Mouse (Mus musculus): ENCODE data around the gene Bbs9. TPM values are rescaled to one million over a fixed set of nuclear protein-coding genes. Genes with fewer than 3 reads are reported as not detected.

Gene Bbs9
- total RNA-seq (2023): 42.1 TPM

DNA sequence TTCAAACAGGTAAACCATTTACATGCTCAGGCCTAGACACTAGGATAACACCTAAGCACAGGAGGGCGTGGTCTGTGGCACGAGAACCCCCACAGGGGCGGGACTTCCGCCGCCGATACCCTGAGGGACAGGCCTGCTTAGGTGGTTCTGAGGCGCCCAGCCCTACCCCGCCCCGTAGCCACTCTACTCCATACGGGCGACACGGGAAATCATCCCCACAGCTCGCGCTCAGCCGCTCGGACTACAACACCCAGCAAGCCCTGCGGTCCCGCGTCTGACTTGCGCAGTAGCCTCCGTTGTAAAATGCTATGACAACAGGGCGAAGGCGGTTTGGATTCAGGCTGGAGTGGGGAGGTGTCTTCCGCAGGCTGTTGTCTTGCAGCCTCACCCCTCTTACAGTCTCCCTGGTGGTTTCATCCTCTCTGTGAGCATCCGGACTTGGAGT lies at the start of gene Bbs9:
Gene Bbs9 (plus strand): TSS at position 292 of the 445 bp plus-strand sequence.

DNA sequence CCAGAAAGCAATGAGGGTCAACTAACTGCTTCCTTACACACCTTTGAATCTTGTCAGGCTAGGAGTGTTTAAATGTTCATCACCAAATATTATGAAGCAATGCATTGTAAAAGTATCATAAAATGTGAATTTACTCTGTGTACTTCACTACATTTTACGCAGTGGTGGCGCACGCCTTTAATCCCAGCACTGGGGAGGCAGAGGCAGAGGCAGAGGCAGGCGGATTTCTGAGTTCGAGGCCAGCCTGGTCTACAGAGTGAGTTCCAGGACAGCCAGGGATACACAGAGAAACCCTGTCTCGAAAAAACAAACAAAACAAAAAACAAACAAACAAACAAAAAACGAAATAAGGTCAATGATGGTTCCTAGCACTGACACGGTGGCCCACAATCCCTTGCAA lies 21.5 kb upstream of the Bbs9 start, which contains the start of gene Gm17545:
Gene Gm17545 (plus strand): TSS at position 301 of the 400 bp plus-strand sequence.

DNA sequence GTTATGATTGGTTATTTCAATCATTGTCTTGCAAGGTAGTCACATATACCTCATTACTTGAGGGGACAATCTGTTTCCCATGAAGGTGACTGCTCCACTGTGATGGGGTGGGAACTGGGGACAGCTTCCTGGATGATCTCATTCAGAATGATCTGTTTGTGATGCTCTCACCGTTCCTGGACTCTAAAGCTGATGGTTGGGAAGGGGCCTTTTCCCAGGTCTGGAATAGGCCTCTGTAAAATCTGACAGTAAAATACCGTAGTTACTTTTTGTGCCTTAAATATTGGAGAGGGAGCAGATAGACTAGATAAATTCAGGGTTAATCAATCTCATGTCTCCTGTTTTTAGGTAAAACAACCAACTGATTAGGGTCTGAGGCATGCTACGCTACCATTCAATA lies 5.9 kb upstream of the Bbs9 start, which contains the start of gene Rp9:
Gene Rp9 (minus strand): TSS at position 101 of the 400 bp plus-strand sequence.

Other genes with a start within 250 kb of the Bbs9 start
- 3.0 TPM for gene Zfp599, start 215.8 kb upstream of the Bbs9 start, total RNA-seq (2023)
- gene Zfp810, start 168.1 kb upstream of the Bbs9 start, total RNA-seq (2023): 13.1 TPM
- gene Anln, start 86.5 kb upstream of the Bbs9 start, total RNA-seq (2023): 0.91 TPM
- gene 9530077C05Rik, start 64.2 kb upstream of the Bbs9 start, total RNA-seq (2023): 0.53 TPM
- not detected for gene Gm17545, start 21.4 kb upstream of the Bbs9 start, total RNA-seq (2023)
- gene Rp9, start 6.0 kb upstream of the Bbs9 start, total RNA-seq (2023): 87.3 TPM